Mouse (Mus musculus) midbrain, postnatal 0 days (tissue): Measurements from ENCODE around the gene Rapgefl1. TPM values are rescaled to one million over a fixed set of nuclear protein-coding genes. Genes with fewer than 3 reads are reported as not detected.

Source experiments
- ATAC-seq: fragments of 200-750 bp; cut with Nextera tagmentation; 2 replicates; pipeline ENCODE4 v1.8.0; 2017; ENCODE audit warnings: moderate number of reproducible peaks, mild to moderate bottlenecking, moderate TSS enrichment, moderate library complexity; ENCODE audit not compliant: low FRiP score
- DNase-seq: peaks from one replicate; pipeline ENCODE4 v3.0.0-alpha.2; 2015; ENCODE audit warnings: low spot score
- H3K27ac ChIP-seq: fragments of 300-500 bp; sonication (generic); 2 replicates; pipeline ENCODE4 v1.5.1; 2014; ENCODE audit warnings: low read depth, mild to moderate bottlenecking, low read length, mixed read lengths
- H3K27me3 ChIP-seq: fragments of 300-500 bp; sonication (generic); 2 replicates; pipeline ENCODE4 v1.6.1; 2014; ENCODE audit warnings: low read length, control low read depth, mixed read lengths; ENCODE audit not compliant: insufficient read depth
- H3K36me3 ChIP-seq: fragments of 300-500 bp; sonication (generic); 2 replicates; pipeline ENCODE4 v1.6.1; 2014; ENCODE audit warnings: low read length, control low read depth, mixed read lengths; ENCODE audit not compliant: insufficient read depth
- H3K4me1 ChIP-seq: fragments of 300-500 bp; sonication (generic); 2 replicates; pipeline ENCODE4 v1.6.1; 2014; ENCODE audit warnings: mild to moderate bottlenecking, control low read depth, antibody characterized with exemption, low read length, mixed read lengths; ENCODE audit not compliant: insufficient read depth
- H3K4me2 ChIP-seq: fragments of 300-500 bp; sonication (generic); 2 replicates; pipeline ENCODE4 v1.6.1; 2014; ENCODE audit warnings: low read depth, mild to moderate bottlenecking, low read length, mixed read lengths; ENCODE audit not compliant: poor library complexity, severe bottlenecking
- H3K4me3 ChIP-seq: fragments of 300-500 bp; sonication (generic); 2 replicates; pipeline ENCODE4 v1.5.1; 2014; ENCODE audit warnings: low read depth, mild to moderate bottlenecking, low read length, moderate library complexity
- H3K9ac ChIP-seq: fragments of 300-500 bp; sonication (generic); replicated peaks from 2 replicates; pipeline ENCODE4 v1.6.1; 2014; ENCODE audit warnings: mild to moderate bottlenecking, low read length, moderate library complexity, mixed read lengths; ENCODE audit not compliant: poor library complexity, severe bottlenecking
- H3K9me3 ChIP-seq: fragments of 300-500 bp; sonication (generic); 2 replicates; pipeline ENCODE4 v1.6.1; 2016; ENCODE audit warnings: low read length, control low read depth
- CTCF ChIP-seq: IDR thresholded peaks from 2 replicates; pipeline ENCODE4 v1.5.1; 2016; ENCODE audit warnings: antibody characterized with exemption, mild to moderate bottlenecking
- WGBS: fragments of 180-500 bp; shearing (Covaris S2); extraction: QIAGEN DNeasy Blood & Tissue Kit; methylation state at CpG from one replicate; pipeline ENCODE4 v1.1.7; 2014; 5-methylcytosine and 5-hydroxymethylcytosine counted together
- polyA plus RNA-seq: library from polyadenylated mRNA; unstranded; fragments of >200 nt; fragmentation: Nextera tagmentation; extraction: Ambion mirVana; gene quantifications from 2 replicates; pipeline ENCODE4 v1.2.1, GENCODE M21; 2015
- total RNA-seq: library from RNA; depleted of rRNA; stranded (reverse); fragments of >200 nt; gene quantifications from 2 replicates; pipeline ENCODE4 v1.2.3, GENCODE M21; 2014

Rapgefl1 gene
- total and polyA plus RNA-seq, 2 experiments from 2014 or later = 10.9 to 39.0 TPM

- 0 out of 2 replicates have a peak, but pooled peaks have one; percentile 33 for ATAC-seq
- peak; percentile 88 for TF ChIP-seq CTCF
- H3K36me3 ChIP-seq = no peaks in the 10 kb centered on the region
- no peak overlapping the region for H3K27ac ChIP-seq
- H3K4me3 ChIP-seq = no peak overlapping the region
- H3K27me3 ChIP-seq = no peaks in the 10 kb centered on the region
- no peaks in the 10 kb centered on the region for H3K9me3 ChIP-seq
- H3K4me1 ChIP-seq = 0 out of 2 replicates have a peak, but pooled peaks cover 6% of the 10 kb centered on the region
- WGBS = 29% methylated on average over 13 of the region's 14 CpGs
- peak; percentile 90 for DNase-seq
- no peak overlapping the region for H3K9ac ChIP-seq
- H3K4me2 ChIP-seq = no peak overlapping the region
Observed at GRCm38 (mm10) chr11:98858759-98859731, 22.5 kb downstream of the Rapgefl1 start.

GRCm38 (mm10) chr11:98863028-98863750 lies 26.6 kb downstream of the Rapgefl1 start, which contains the start of gene Wipf2:
Gene Wipf2, plus strand, starts transcription at chr11:98863638.
- Histone ChIP-seq H3K27ac (peak within 1 kb of the TSS; percentile 90), H3K9ac (peak within 1 kb of the TSS; percentile 81), H3K4me2 (peak within 1 kb of the TSS; percentile 55), H3K27me3 (no peaks in the 10 kb centered on the region), H3K9me3 (no peaks in the 10 kb centered on the region), H3K36me3 (0 out of 2 replicates have a peak, but pooled peaks cover 4% of the 10 kb centered on the region), H3K4me3 (peak within 1 kb of the TSS; percentile 62), H3K4me1 (0 out of 2 replicates have a peak, but pooled peaks cover 6% of the 10 kb centered on the region)
- peak; percentile 97 for DNase-seq
- TF ChIP-seq CTCF = peak; percentile 84
- WGBS = 6% methylated on average over 38 of the region's 41 CpGs
- ATAC-seq = peak; percentile 92

- ATAC-seq (peak; percentile 73), DNase-seq (peak; percentile 85)
- Histone ChIP-seq H3K27me3 (no peaks in the 10 kb centered on the region), H3K27ac (peak overlapping the region; percentile 90), H3K36me3 (0 out of 2 replicates have a peak, but pooled peaks cover 4% of the 10 kb centered on the region), H3K9me3 (no peaks in the 10 kb centered on the region), H3K4me3 (peak overlapping the region; percentile 62), H3K4me2 (peak overlapping the region; percentile 55), H3K4me1 (0 out of 2 replicates have a peak, but pooled peaks cover 6% of the 10 kb centered on the region), H3K9ac (peak overlapping the region; percentile 81)
- under 1% methylated on average over 30 of the region's 39 CpGs for WGBS
- no peak for TF ChIP-seq CTCF
Observed at GRCm38 (mm10) chr11:98863751-98864429, 27.3 kb downstream of the Rapgefl1 start.

- no peaks in the 10 kb centered on the region for H3K9me3 ChIP-seq
- peak; percentile 85 for DNase-seq
- H3K4me3 ChIP-seq = no peak overlapping the region
- ATAC-seq = no peak; the same call in 1 of the 2 replicates
- no peak overlapping the region for H3K27ac ChIP-seq
- no peak overlapping the region for H3K4me2 ChIP-seq
- H3K27me3 ChIP-seq = no peaks in the 10 kb centered on the region
- no peak overlapping the region for H3K9ac ChIP-seq
- peaks cover 4% of the 10 kb centered on the region; the same call in 1 of the 2 replicates for H3K36me3 ChIP-seq
- 0 out of 2 replicates have a peak, but pooled peaks cover 6% of the 10 kb centered on the region for H3K4me1 ChIP-seq
- WGBS = 19% methylated on average over 12 of the region's 12 CpGs
- TF ChIP-seq CTCF = no peak
Observed at GRCm38 (mm10) chr11:98867293-98867692, 30.7 kb downstream of the Rapgefl1 start.

- no peak for ATAC-seq
- no peak for TF ChIP-seq CTCF
Observed at GRCm38 (mm10) chr11:98869906-98870305, 33.3 kb downstream of the Rapgefl1 start.

More at GRCm38 (mm10) chr11:98869906-98870305, 33.3 kb downstream of the Rapgefl1 start:
- 95% methylated on average over 8 of the region's 8 CpGs for WGBS
- Histone ChIP-seq H3K9me3 (no peaks in the 10 kb centered on the region), H3K27ac (no peak overlapping the region), H3K9ac (no peak overlapping the region), H3K4me1 (no peaks in the 10 kb centered on the region), H3K4me2 (no peak overlapping the region), H3K27me3 (no peaks in the 10 kb centered on the region), H3K36me3 (peaks cover 4% of the 10 kb centered on the region; the same call in 1 of the 2 replicates), H3K4me3 (no peak overlapping the region)
- DNase-seq = no peak
